27 mouse cellular contexts compared by ENCODE assay signal in genomic region chr5:103800009-103800408, GRCm38 (mm10).
DNase-seq lines count a peak whose midpoint lies in the region; ATAC-seq and TF ChIP-seq lines count a peak whose summit lies in the region.
"Had no signal": no experiment of that assay in that cellular context is flagged by ENCODE, and none has a peak within 500 bp of the region (broad histone marks: within the 10 kb centered on the region; RNA-seq: fewer than 3 reads in every experiment).

No protein-coding gene starts in this region.

- no peak for TF ChIP-seq CTCF in gastrocnemius, adult 2 months (IDR thresholded peaks at IDR 0.05)
- TF ChIP-seq CTCF in lung, postnatal 0 days (IDR thresholded peaks at IDR 0.05) = no peak
- no peak for TF ChIP-seq CTCF in small intestine, adult 2 months (IDR thresholded peaks at IDR 0.05; ENCODE audit: extremely low read depth, insufficient read length, insufficient replicate concordance, low read depth, low read length)

- peaks cover 14% of the 10 kb centered on the region for H3K4me1 ChIP-seq in lung, postnatal 0 days (ENCODE audit: insufficient read depth, low read depth, low read length)
- peaks cover 24% of the 10 kb centered on the region for H3K4me1 ChIP-seq in small intestine, adult 2 months (ENCODE audit: control insufficient read depth, insufficient read depth, insufficient read length, low read length)

- no peak overlapping the region for H3K4me3 ChIP-seq in gastrocnemius, adult 2 months
- no peak overlapping the region for H3K4me3 ChIP-seq in lung, postnatal 0 days (ENCODE audit: low read depth, low read length)
- no peak overlapping the region for H3K4me3 ChIP-seq in small intestine, adult 2 months (ENCODE audit: low read depth, low read length)
- H3K4me3 ChIP-seq: embryonic facial prominence, embryonic 13.5 days; embryonic facial prominence, embryonic 15.5 days; erythroblast, embryonic 14.5 days; forebrain, embryonic 13.5 days; forebrain, embryonic 15.5 days had no signal

- H3K4me2 ChIP-seq in lung, postnatal 0 days (replicated peaks; ENCODE audit: low read depth, low read length) = no peak overlapping the region
- H3K4me2 ChIP-seq: embryonic facial prominence, embryonic 13.5 days; embryonic facial prominence, embryonic 15.5 days; forebrain, embryonic 13.5 days; forebrain, embryonic 15.5 days had no signal

- no peak for TF ChIP-seq POLR2A in small intestine, adult 2 months (IDR thresholded peaks at IDR 0.05; ENCODE audit: low read depth, low read length)

- peak overlapping the region; percentile 70 for H3K27ac ChIP-seq in gastrocnemius, adult 2 months
- H3K27ac ChIP-seq in lung, postnatal 0 days (ENCODE audit: low read length) = no peak overlapping the region
- H3K27ac ChIP-seq in small intestine, adult 2 months (ENCODE audit: insufficient read depth, low read depth, low read length) = peak overlapping the region; percentile 64
- H3K27ac ChIP-seq: embryonic facial prominence, embryonic 13.5 days; embryonic facial prominence, embryonic 15.5 days; forebrain, embryonic 13.5 days; forebrain, embryonic 15.5 days had no signal

- no peaks in the 10 kb centered on the region for H3K27me3 ChIP-seq in lung, postnatal 0 days (replicated peaks; ENCODE audit: insufficient read depth, low read length)
- H3K27me3 ChIP-seq in small intestine, adult 2 months (ENCODE audit: control insufficient read depth, insufficient read depth, low read length) = no peaks in the 10 kb centered on the region
- H3K27me3 ChIP-seq: CH12.LX; embryonic facial prominence, embryonic 13.5 days; embryonic facial prominence, embryonic 15.5 days; forebrain, embryonic 13.5 days; forebrain, embryonic 15.5 days; Patski had no signal

- DNase-seq in gastrocnemius, adult 2 months = no peak
- DNase-seq in gastrocnemius, postnatal 14 days = no peak
- no peak for DNase-seq in lung, postnatal 0 days (ENCODE audit: low spot score)
- DNase-seq in lung, postnatal 10 days = no peak
- peak; percentile 90 for DNase-seq in fat pad, adult 2 months (ENCODE audit: extremely low read depth, low read depth, low spot score)
- DNase-seq in urinary bladder, postnatal 25 days (ENCODE audit: low spot score) = no peak
- DNase-seq: adrenal gland, postnatal 10 days; adrenal gland, postnatal 25 days; B cell, adult 2 months; cerebellum, adult 11 months; cerebellum, adult 18-20 months; cerebellum, adult 8-10 months; cerebellum, adult 9-11 months; cerebellum, postnatal 14 days; cerebellum, postnatal 36 days; embryo, embryonic 11 days had no signal

- ATAC-seq in lung, postnatal 0 days = peak; percentile 38; the same call in 1 of the 2 replicates
- ATAC-seq: activated CD4-positive, CD25-positive, alpha-beta regulatory T cell, adult 4 months; CD4-positive, CD25-positive, alpha-beta regulatory T cell, adult 4 months; forebrain, embryonic 13.5 days; forebrain, embryonic 15.5 days; Patski had no signal

- intact Hi-C loops in gastrocnemius, adult 2 months (cut with DNase I) = no loop called here
- intact Hi-C loops in gastrocnemius, postnatal 14 days (cut with DNase I; ENCODE audit: low total_unique reads) = no loop called here

- WGBS in lung, postnatal 0 days = 36% methylated on average over 5 of the region's 5 CpGs
- WGBS in small intestine, adult 2 months = 32% methylated on average over 5 of the region's 5 CpGs

- H3K36me3 ChIP-seq in lung, postnatal 0 days (ENCODE audit: insufficient read depth, low read length) = no peaks in the 10 kb centered on the region
- H3K36me3 ChIP-seq in small intestine, adult 2 months (ENCODE audit: control insufficient read depth, insufficient read depth, low read length) = peaks cover 4% of the 10 kb centered on the region; the same call in 1 of the 2 replicates
- H3K36me3 ChIP-seq: embryonic facial prominence, embryonic 13.5 days; embryonic facial prominence, embryonic 15.5 days; forebrain, embryonic 15.5 days had no signal

- 0 out of 2 replicates have a peak, but pooled peaks have one; percentile 31 for TF ChIP-seq EP300 in lung, postnatal 0 days (IDR thresholded peaks at IDR 0.05)

- H3K9me3 ChIP-seq in lung, postnatal 0 days (ENCODE audit: low read length) = no peaks in the 10 kb centered on the region
- H3K9me3 ChIP-seq: embryonic facial prominence, embryonic 13.5 days; embryonic facial prominence, embryonic 15.5 days; forebrain, embryonic 13.5 days; forebrain, embryonic 15.5 days; G1E had no signal

- no peak overlapping the region for H3K9ac ChIP-seq in lung, postnatal 0 days (replicated peaks; ENCODE audit: low read depth)
- H3K9ac ChIP-seq: embryonic facial prominence, embryonic 13.5 days; embryonic facial prominence, embryonic 15.5 days; forebrain, embryonic 13.5 days; forebrain, embryonic 15.5 days had no signal
